In the genomic region with DNA sequence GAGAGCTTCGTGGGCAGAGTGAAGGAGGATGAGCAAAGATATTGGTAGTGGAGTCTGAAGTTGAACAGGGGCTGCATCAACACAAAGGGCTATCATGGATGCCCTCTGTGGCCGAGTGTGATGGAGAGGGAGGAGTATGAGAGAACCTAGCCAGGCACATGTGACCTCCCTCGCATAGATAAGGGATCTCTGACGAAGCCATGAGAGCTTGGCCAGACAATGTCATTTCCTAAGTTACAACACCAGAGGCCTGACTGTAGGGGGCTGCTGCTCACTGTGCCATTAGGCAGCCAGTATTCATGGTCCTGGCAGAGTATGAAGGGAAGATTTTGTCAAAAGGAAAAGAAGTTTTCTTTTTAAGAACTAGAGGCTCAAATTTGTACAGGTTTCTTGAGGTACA, we compare ENCODE assay signal across 14 mouse cellular contexts.
"Had no signal": no experiment of that assay in that cellular context is flagged by ENCODE, and none has a peak within 500 bp of the region (broad histone marks: within the 10 kb centered on the region; RNA-seq: fewer than 3 reads in every experiment).

No protein-coding gene starts in this region.

- H3K4me1 ChIP-seq: lung, embryonic 15.5 days; neural tube, embryonic 12.5 days had no signal

- H3K9ac ChIP-seq: liver, embryonic 15.5 days; liver, postnatal 0 days; lung, embryonic 15.5 days; midbrain, embryonic 13.5 days; midbrain, embryonic 15.5 days; neural tube, embryonic 12.5 days had no signal

- H3K4me2 ChIP-seq: liver, embryonic 15.5 days; lung, embryonic 15.5 days; midbrain, embryonic 11.5 days; midbrain, embryonic 13.5 days; midbrain, embryonic 15.5 days; neural tube, embryonic 12.5 days had no signal

- H3K9me3 ChIP-seq: liver, embryonic 15.5 days; lung, embryonic 15.5 days; midbrain, embryonic 13.5 days; midbrain, embryonic 15.5 days; neural tube, embryonic 12.5 days had no signal

- H3K27ac ChIP-seq: liver, embryonic 15.5 days; lung, embryonic 15.5 days; midbrain, embryonic 13.5 days; midbrain, embryonic 15.5 days; neural tube, embryonic 12.5 days had no signal

- DNase-seq: liver, postnatal 0 days; lung, adult 2 months; lung, postnatal 10 days; lung, postnatal 4 days; right cerebral cortex, postnatal 14 days; thymus, adult 18-20 months; thymus, postnatal 14 days; thymus, postnatal 36 days had no signal

- H3K4me3 ChIP-seq: liver, embryonic 15.5 days; lung, embryonic 15.5 days; midbrain, embryonic 13.5 days; midbrain, embryonic 15.5 days; neural tube, embryonic 12.5 days had no signal

- H3K27me3 ChIP-seq: liver, embryonic 15.5 days; lung, embryonic 15.5 days; midbrain, embryonic 13.5 days; midbrain, embryonic 15.5 days; neural tube, embryonic 12.5 days had no signal

- H3K36me3 ChIP-seq: liver, embryonic 15.5 days; lung, embryonic 15.5 days; midbrain, embryonic 13.5 days; midbrain, embryonic 15.5 days; neural tube, embryonic 12.5 days had no signal

- ATAC-seq: liver, postnatal 0 days; midbrain, embryonic 13.5 days; midbrain, embryonic 15.5 days had no signal
